Mouse (Mus musculus) neural tube, embryonic 14.5 days (tissue): ENCODE data around the gene Kif6. TPM values are rescaled to one million over a fixed set of nuclear protein-coding genes. Genes with fewer than 3 reads are reported as not detected.
A peak's percentile ranks its signal among the peaks of the same experiment; 100 is the strongest.

Experiments used
- ATAC-seq: fragments of 200-750 bp; cut with Nextera tagmentation; 2 replicates; pipeline ENCODE4 v1.8.0; 2017; ENCODE audit warnings: low read depth, mild to moderate bottlenecking, moderate TSS enrichment, moderate library complexity
- H3K27ac ChIP-seq: fragments of 300-500 bp; sonication (generic); 2 replicates; pipeline ENCODE4 v1.5.1; 2014; ENCODE audit warnings: low read depth, mild to moderate bottlenecking, control low read depth, low read length, moderate library complexity, mixed read lengths
- H3K27me3 ChIP-seq: fragments of 300-500 bp; sonication (generic); 2 replicates; pipeline ENCODE4 v1.6.1; 2014; ENCODE audit warnings: low read length; ENCODE audit not compliant: control insufficient read depth, insufficient read depth
- H3K36me3 ChIP-seq: fragments of 300-500 bp; sonication (generic); 2 replicates; pipeline ENCODE4 v1.6.1; 2014; ENCODE audit warnings: low read length, mixed read lengths; ENCODE audit not compliant: control insufficient read depth, insufficient read depth
- H3K4me1 ChIP-seq: fragments of 300-500 bp; sonication (generic); 2 replicates; pipeline ENCODE4 v1.6.1; 2014; ENCODE audit warnings: low read length; ENCODE audit not compliant: control insufficient read depth, insufficient read depth
- H3K4me2 ChIP-seq: fragments of 300-500 bp; sonication (generic); 2 replicates; pipeline ENCODE4 v1.6.1; 2014; ENCODE audit warnings: mild to moderate bottlenecking, low read depth, low read length, control low read depth
- H3K4me3 ChIP-seq: fragments of 300-500 bp; sonication (generic); 2 replicates; pipeline ENCODE4 v1.5.1; 2014; ENCODE audit warnings: low read depth, low read length, control low read depth, mixed read lengths
- H3K9ac ChIP-seq: fragments of 300-500 bp; sonication (generic); replicated peaks from 2 replicates; pipeline ENCODE4 v1.6.1; 2014; ENCODE audit warnings: low read depth, mild to moderate bottlenecking, control low read depth, low read length, mixed read lengths
- H3K9me3 ChIP-seq: fragments of 300-500 bp; sonication (generic); 2 replicates; pipeline ENCODE4 v1.6.1; 2016; ENCODE audit warnings: low read length; ENCODE audit not compliant: control insufficient read depth
- WGBS: fragments of 180-500 bp; shearing (Covaris S2); extraction: QIAGEN DNeasy Blood & Tissue Kit; methylation state at CpG from one replicate; pipeline ENCODE4 v1.1.7; 2014; 5-methylcytosine and 5-hydroxymethylcytosine counted together
- polyA plus RNA-seq: library from polyadenylated mRNA; unstranded; fragments of >200 nt; fragmentation: Nextera tagmentation; extraction: Ambion mirVana; gene quantifications from 2 replicates; pipeline ENCODE4 v1.2.1, GENCODE M21; 2014

Kif6 gene
- polyA plus RNA-seq, 1 experiment from 2014 or later: 3.1 TPM

GRCm38 (mm10) chr17:49936214-49936613 lies 321.3 kb downstream of the Kif6 start:
- no peaks in the 10 kb centered on the region for H3K27me3 ChIP-seq
- no peak overlapping the region for H3K4me2 ChIP-seq
- peak; percentile 23; the same call in 1 of the 2 replicates for ATAC-seq
- 10% methylated on average over 2 of the region's 2 CpGs for WGBS
- H3K4me3 ChIP-seq: no peak overlapping the region
- H3K36me3 ChIP-seq: no peaks in the 10 kb centered on the region
- H3K27ac ChIP-seq: no peak overlapping the region
- H3K4me1 ChIP-seq: no peaks in the 10 kb centered on the region
- H3K9ac ChIP-seq: no peak overlapping the region
- H3K9me3 ChIP-seq: no peaks in the 10 kb centered on the region

- Histone ChIP-seq H3K4me2 (no peak overlapping the region), H3K27me3 (no peaks in the 10 kb centered on the region), H3K9me3 (no peaks in the 10 kb centered on the region), H3K4me1 (no peaks in the 10 kb centered on the region), H3K9ac (no peak overlapping the region), H3K36me3 (no peaks in the 10 kb centered on the region), H3K27ac (no peak overlapping the region), H3K4me3 (no peak overlapping the region)
- no peak for ATAC-seq
- 70% methylated on average over 7 of the region's 7 CpGs for WGBS
Observed at GRCm38 (mm10) chr17:49939146-49939545, 324.2 kb downstream of the Kif6 start.

GRCm38 (mm10) chr17:49942674-49943073 lies 327.7 kb downstream of the Kif6 start:
- no peak overlapping the region for H3K9ac ChIP-seq
- no peak overlapping the region for H3K4me3 ChIP-seq
- WGBS: 73% methylated on average over 6 of the region's 6 CpGs
- no peak overlapping the region for H3K4me2 ChIP-seq
- no peak for ATAC-seq
- no peaks in the 10 kb centered on the region for H3K27me3 ChIP-seq
- no peak overlapping the region for H3K27ac ChIP-seq
- H3K36me3 ChIP-seq: no peaks in the 10 kb centered on the region
- H3K9me3 ChIP-seq: no peaks in the 10 kb centered on the region
- H3K4me1 ChIP-seq: no peaks in the 10 kb centered on the region

DNA sequence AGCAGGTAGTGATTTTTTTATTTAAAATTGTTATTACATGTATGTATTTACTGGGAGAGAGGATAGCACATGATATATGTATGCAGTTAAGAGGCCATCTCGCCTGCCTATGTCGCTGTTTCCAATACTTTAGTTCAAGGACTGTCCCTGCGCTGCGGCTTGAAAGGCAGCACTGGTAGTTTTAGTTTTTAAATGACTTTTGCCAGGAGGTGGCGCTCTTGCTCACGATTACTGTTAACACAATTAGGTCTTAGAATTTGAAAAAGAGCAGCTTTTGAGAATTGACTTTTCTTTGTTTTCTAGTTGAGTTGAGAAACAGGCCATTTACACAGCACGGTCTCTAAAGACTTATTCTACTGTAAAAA lies 336.5 kb downstream of the Kif6 start:
- H3K4me1 ChIP-seq: peaks cover 7% of the 10 kb centered on the region; the same call in 1 of the 2 replicates
- WGBS: 6% methylated on average over 7 of the region's 7 CpGs
- H3K27me3 ChIP-seq: no peaks in the 10 kb centered on the region
- 0 out of 2 replicates have a peak overlapping the region, but pooled peaks have one; percentile 6 for H3K4me3 ChIP-seq
- H3K9ac ChIP-seq: no peak overlapping the region; the same call in 1 of the 2 replicates
- H3K36me3 ChIP-seq: no peaks in the 10 kb centered on the region
- peak; percentile 60 for ATAC-seq
- peak overlapping the region; percentile 42 for H3K4me2 ChIP-seq
- H3K27ac ChIP-seq: no peak overlapping the region
- no peaks in the 10 kb centered on the region for H3K9me3 ChIP-seq

GRCm38 (mm10) chr17:49951856-49952607 lies 337.1 kb downstream of the Kif6 start:
- H3K4me2 ChIP-seq: peak overlapping the region; percentile 42
- no peaks in the 10 kb centered on the region for H3K9me3 ChIP-seq
- H3K4me3 ChIP-seq: 0 out of 2 replicates have a peak overlapping the region, but pooled peaks have one; percentile 6
- peak overlapping the region; percentile 26; the same call in 1 of the 2 replicates for H3K9ac ChIP-seq
- WGBS: 25% methylated on average over 22 of the region's 22 CpGs
- H3K36me3 ChIP-seq: no peaks in the 10 kb centered on the region
- peak; percentile 64; the same call in 1 of the 2 replicates for ATAC-seq
- H3K27me3 ChIP-seq: no peaks in the 10 kb centered on the region
- H3K27ac ChIP-seq: peak overlapping the region; percentile 49; the same call in 1 of the 2 replicates
- H3K4me1 ChIP-seq: peaks cover 7% of the 10 kb centered on the region; the same call in 1 of the 2 replicates

GRCm38 (mm10) chr17:49959021-49959420 lies 344.1 kb downstream of the Kif6 start:
- H3K4me3 ChIP-seq: no peak overlapping the region
- no peaks in the 10 kb centered on the region for H3K4me1 ChIP-seq
- no peaks in the 10 kb centered on the region for H3K27me3 ChIP-seq
- ATAC-seq: no peak
- H3K4me2 ChIP-seq: no peak overlapping the region
- no peak overlapping the region for H3K27ac ChIP-seq
- H3K9ac ChIP-seq: no peak overlapping the region
- no peaks in the 10 kb centered on the region for H3K36me3 ChIP-seq
- H3K9me3 ChIP-seq: no peaks in the 10 kb centered on the region

Other genes starting within 250 kb of the Kif6 start
- 4.4 and 5.0 TPM in 2 replicates for gene Mocs1, start 186.8 kb upstream of the Kif6 start, polyA plus RNA-seq
- gene Daam2, start 50.8 kb upstream of the Kif6 start, polyA plus RNA-seq: 6.0 and 6.9 TPM in 2 replicates